Comparison of ENCODE assay signal across 9 mouse cellular contexts in genomic region chr11:95515376-95516323, GRCm38 (mm10). TPM values are rescaled to one million over a fixed set of nuclear protein-coding genes. Genes with fewer than 3 reads are reported as not detected.
DNase-seq lines count a peak whose midpoint lies in the region; ATAC-seq and TF ChIP-seq lines count a peak whose summit lies in the region.
"Had no signal": no experiment of that assay in that cellular context is flagged by ENCODE, and none has a peak within 500 bp of the region (broad histone marks: within the 10 kb centered on the region; RNA-seq: fewer than 3 reads in every experiment).

No protein-coding gene starts in this region.

- H3K4me2 ChIP-seq in heart, embryonic 12.5 days: no peak overlapping the region; the same call in 1 of the 2 replicates
- 0 out of 2 replicates have a peak overlapping the region, but pooled peaks have one; percentile 2 for H3K4me2 ChIP-seq in forebrain, embryonic 14.5 days (ENCODE audit: low read length)
- H3K4me2 ChIP-seq in midbrain, embryonic 12.5 days (replicated peaks): no peak overlapping the region

- in situ Hi-C loops in ES-E14 (cut with MboI; ENCODE audit: low sequenced_read_pairs in 2 of 2, unreplicated experiment in 2 of 2): loop anchor here in 1 of 2 experiments (25.0 kb wide), 1 partner anchor 403 kb away; the partner anchor contains the start of gene Dlx3

- no peak overlapping the region for H3K27ac ChIP-seq in heart, embryonic 12.5 days (ENCODE audit: poor library complexity, severe bottlenecking)
- no peak overlapping the region for H3K27ac ChIP-seq in ES-E14 (ENCODE audit: insufficient read depth, low read depth, low read length, poor library complexity, severe bottlenecking)
- H3K27ac ChIP-seq in forebrain, embryonic 14.5 days (ENCODE audit: low read depth, low read length): no peak overlapping the region; the same call in 1 of the 2 replicates
- H3K27ac ChIP-seq in midbrain, embryonic 12.5 days (replicated peaks): peak overlapping the region; percentile 49; the same call in 1 of the 2 replicates
- H3K27ac ChIP-seq: layer of hippocampus, adult 2 months had no signal

- no peak for DNase-seq in heart, adult 8-10 months (ENCODE audit: low spot score)
- DNase-seq in ES-E14 (ENCODE audit: low read depth, low spot score): no peak
- peak; percentile 64 for DNase-seq in forebrain, embryonic 14.5 days (ENCODE audit: low spot score)
- no peak for DNase-seq in thymus, adult 18-20 months
- DNase-seq in yolk sac, embryonic 10.5 days (ENCODE audit: low spot score): no peak
- no peak for DNase-seq in adrenal gland, adult 2 months

- WGBS in heart, embryonic 12.5 days: 48% methylated on average over 17 of the region's 17 CpGs
- 30% methylated on average over 17 of the region's 17 CpGs for WGBS in forebrain, embryonic 14.5 days
- 32% methylated on average over 17 of the region's 17 CpGs for WGBS in midbrain, embryonic 12.5 days

- no peaks in the 10 kb centered on the region for H3K36me3 ChIP-seq in heart, embryonic 12.5 days
- H3K36me3 ChIP-seq in ES-E14 (ENCODE audit: control insufficient read depth, insufficient read depth, low read length, poor library complexity, severe bottlenecking): no peaks in the 10 kb centered on the region
- no peaks in the 10 kb centered on the region for H3K36me3 ChIP-seq in forebrain, embryonic 14.5 days (ENCODE audit: control insufficient read depth, insufficient read depth, low read length)
- H3K36me3 ChIP-seq in midbrain, embryonic 12.5 days: no peaks in the 10 kb centered on the region

- ATAC-seq in heart, embryonic 12.5 days (ENCODE audit: insufficient number of reproducible peaks, low FRiP score): no peak
- peak; percentile 54; the same call in 1 of the 2 replicates for ATAC-seq in forebrain, embryonic 14.5 days
- no peak for ATAC-seq in midbrain, embryonic 12.5 days (ENCODE audit: low FRiP score, low read depth)

- no peaks in the 10 kb centered on the region for H3K9me3 ChIP-seq in heart, embryonic 12.5 days (replicated peaks)
- no peaks in the 10 kb centered on the region for H3K9me3 ChIP-seq in ES-E14 (ENCODE audit: control insufficient read depth, insufficient read depth, low read depth, low read length)
- H3K9me3 ChIP-seq in forebrain, embryonic 14.5 days (replicated peaks; ENCODE audit: control insufficient read depth, low read length): no peaks in the 10 kb centered on the region
- H3K9me3 ChIP-seq in midbrain, embryonic 12.5 days: no peaks in the 10 kb centered on the region

- peaks cover 76% of the 10 kb centered on the region for H3K27me3 ChIP-seq in heart, embryonic 12.5 days (replicated peaks)
- H3K27me3 ChIP-seq in forebrain, embryonic 14.5 days (replicated peaks; ENCODE audit: control insufficient read depth, insufficient read depth, low read length): peaks cover 35% of the 10 kb centered on the region
- peaks cover 89% of the 10 kb centered on the region for H3K27me3 ChIP-seq in midbrain, embryonic 12.5 days

- H3K9ac ChIP-seq in heart, embryonic 12.5 days: no peak overlapping the region
- no peak overlapping the region; the same call in 1 of the 2 replicates for H3K9ac ChIP-seq in ES-E14 (ENCODE audit: insufficient read depth, low read depth, low read length, poor library complexity, severe bottlenecking)
- H3K9ac ChIP-seq in forebrain, embryonic 14.5 days (ENCODE audit: low read length): no peak overlapping the region
- H3K9ac ChIP-seq in midbrain, embryonic 12.5 days (replicated peaks): no peak overlapping the region

- H3K4me1 ChIP-seq in heart, embryonic 12.5 days (replicated peaks): peaks cover 28% of the 10 kb centered on the region
- peaks cover 9 to 43% of the 10 kb centered on the region in 2 experiments for H3K4me1 ChIP-seq in ES-E14 (ENCODE audit: control insufficient read depth in 2 of 2, insufficient read depth in 2 of 2, low read length in 2 of 2, poor library complexity in 1 of 2)
- H3K4me1 ChIP-seq in forebrain, embryonic 14.5 days (ENCODE audit: control insufficient read depth, insufficient read depth, low read length): peaks cover 27% of the 10 kb centered on the region
- peaks cover 45% of the 10 kb centered on the region for H3K4me1 ChIP-seq in midbrain, embryonic 12.5 days

- H3K4me3 ChIP-seq in heart, embryonic 12.5 days: peak overlapping the region; percentile 57; the same call in 1 of the 2 replicates
- H3K4me3 ChIP-seq in ES-E14 (ENCODE audit: insufficient read depth in 1 of 2, low read depth in 1 of 2, low read length in 2 of 2, poor library complexity in 1 of 2, severe bottlenecking in 1 of 2): peak overlapping the region; percentile 88 to 94
- no peak overlapping the region for H3K4me3 ChIP-seq in forebrain, embryonic 14.5 days (ENCODE audit: low read depth, low read length)
- no peak overlapping the region for H3K4me3 ChIP-seq in midbrain, embryonic 12.5 days

TF ChIP-seq in ES-E14, 5 proteins besides CTCF, POLR2A, EP300 and RAD21:
- TF ChIP-seq HCFC1 (IDR thresholded peaks at IDR 0.05; ENCODE audit: borderline replicate concordance, insufficient read depth, low read length) (no peak), ZC3H11A (IDR thresholded peaks at IDR 0.05; ENCODE audit: borderline replicate concordance, low read depth, low read length) (no peak), MAFK (IDR thresholded peaks at IDR 0.05; ENCODE audit: insufficient read depth, low read depth, low read length) (no peak), CHD2 (IDR thresholded peaks at IDR 0.05; ENCODE audit: low read depth, low read length) (no peak), ZNF384 (IDR thresholded peaks at IDR 0.05; ENCODE audit: low read depth, low read length) (no peak)

RNA-seq across cellular contexts. Expression of gene Nxph3, which starts 1.3 kb away (rescaled TPM):
- 0.40 and 0.43 TPM in 2 replicates for polyA plus RNA-seq in heart, embryonic 12.5 days (2016; fragmentation: Nextera tagmentation; extraction: Ambion mirVana)
- under 1 TPM; 0.41 to 0.76 (median 0.50) TPM for total RNA-seq in heart, adult 8-10 months (2022)
- total RNA-seq in ES-E14 (2012; rRNA removed): 2.4 and 5.5 TPM in 2 replicates
- 7.8 and 10.3 TPM in 2 replicates for polyA plus RNA-seq in forebrain, embryonic 14.5 days (2014; fragmentation: Nextera tagmentation; extraction: Ambion mirVana)
- 0.68 and 0.77 TPM in 2 replicates for polyA plus RNA-seq in midbrain, embryonic 12.5 days (2016; fragmentation: Nextera tagmentation; extraction: Ambion mirVana)
- total RNA-seq in adrenal gland, adult 2 months (2021): 1 to 10 TPM; 1.9 to 6.2 TPM
- 1.6 and 2.6 TPM in 2 replicates for polyA plus RNA-seq in adrenal gland, adult 2 months (2012; rRNA removed)

Comparison
In these comparisons a context has a peak if more than half of its experiments do, and no peak if none do; other contexts are left out.
1. H3K4me3 ChIP-seq: peak in heart, embryonic 12.5 days (single experiment) and ES-E14 (2 of 2); none in forebrain, embryonic 14.5 days (single experiment) and midbrain, embryonic 12.5 days (single experiment).